Mouse (Mus musculus): ENCODE measurements at regions not wholly inside any gene's neighbourhood (a gene's known extent, or its start where the extent isn't known, plus 50 kb on each side); places are given as distances from the start of the nearest gene placed in this dataset.

- no peak for ATAC-seq (replicated peaks)
- H3K9me3 ChIP-seq: no peaks in the 10 kb centered on the region
- no peaks in the 10 kb centered on the region for H3K36me3 ChIP-seq (replicated peaks)
- WGBS: 50% methylated on average over 2 of the region's 2 CpGs
- no peak overlapping the region for H3K4me2 ChIP-seq
- H3K4me3 ChIP-seq: no peak overlapping the region
- H3K27me3 ChIP-seq (replicated peaks): no peaks in the 10 kb centered on the region
- no peak overlapping the region for H3K27ac ChIP-seq
- H3K4me1 ChIP-seq: no peaks in the 10 kb centered on the region
- no peak overlapping the region for H3K9ac ChIP-seq
Measured at GRCm38 (mm10) chr1:14485746-14486145, 1607.4 kb downstream of the 4930444P10Rik start.

GRCm38 (mm10) chr1:14484121-14484916 is 1608.8 kb downstream of the 4930444P10Rik start:
- H3K27me3 ChIP-seq (replicated peaks): no peaks in the 10 kb centered on the region
- H3K4me1 ChIP-seq: no peaks in the 10 kb centered on the region
- no peak for ATAC-seq (replicated peaks)
- 86% methylated on average over 6 of the region's 6 CpGs for WGBS
- no peak overlapping the region for H3K4me3 ChIP-seq
- no peaks in the 10 kb centered on the region for H3K9me3 ChIP-seq
- H3K9ac ChIP-seq: no peak overlapping the region
- H3K36me3 ChIP-seq (replicated peaks): no peaks in the 10 kb centered on the region
- H3K4me2 ChIP-seq: no peak overlapping the region
- H3K27ac ChIP-seq: no peak overlapping the region

- Histone ChIP-seq H3K9me3 (no peaks in the 10 kb centered on the region), H3K27ac (no peak overlapping the region), H3K9ac (no peak overlapping the region), H3K36me3 (replicated peaks) (no peaks in the 10 kb centered on the region), H3K27me3 (replicated peaks) (no peaks in the 10 kb centered on the region), H3K4me3 (no peak overlapping the region), H3K4me2 (no peak overlapping the region), H3K4me1 (no peaks in the 10 kb centered on the region)
- ATAC-seq (replicated peaks): no peak
- 19% methylated on average over 3 of the region's 3 CpGs for WGBS
Measured at GRCm38 (mm10) chr1:14472294-14472693, 1620.8 kb downstream of the 4930444P10Rik start.

GRCm38 (mm10) chr1:14471551-14471950 is 1621.6 kb downstream of the 4930444P10Rik start:
- no peak for ATAC-seq (replicated peaks)
- no peaks in the 10 kb centered on the region for H3K36me3 ChIP-seq (replicated peaks)
- no peak overlapping the region for H3K4me3 ChIP-seq
- no peak overlapping the region for H3K9ac ChIP-seq
- no peaks in the 10 kb centered on the region for H3K9me3 ChIP-seq
- H3K27me3 ChIP-seq (replicated peaks): no peaks in the 10 kb centered on the region
- H3K27ac ChIP-seq: no peak overlapping the region
- no peaks in the 10 kb centered on the region for H3K4me1 ChIP-seq
- no peak overlapping the region for H3K4me2 ChIP-seq
- WGBS: 10% methylated on average over 2 of the region's 2 CpGs

- H3K4me1 ChIP-seq: no peaks in the 10 kb centered on the region
- no peaks in the 10 kb centered on the region for H3K9me3 ChIP-seq
- no peak overlapping the region for H3K9ac ChIP-seq
- 0 out of 2 replicates have a peak, but pooled peaks have one; percentile 54 for ATAC-seq (replicated peaks)
- H3K27me3 ChIP-seq (replicated peaks): no peaks in the 10 kb centered on the region
- H3K4me2 ChIP-seq: no peak overlapping the region
- H3K27ac ChIP-seq: no peak overlapping the region
- no peak overlapping the region for H3K4me3 ChIP-seq
- no peaks in the 10 kb centered on the region for H3K36me3 ChIP-seq (replicated peaks)
- WGBS: 20% methylated on average over 5 of the region's 5 CpGs
Measured at GRCm38 (mm10) chr1:14464788-14465482, 1628.2 kb downstream of the 4930444P10Rik start.

GRCm38 (mm10) chr1:14462496-14462895 is 1630.6 kb downstream of the 4930444P10Rik start:
- H3K27ac ChIP-seq: no peak overlapping the region
- no peaks in the 10 kb centered on the region for H3K36me3 ChIP-seq (replicated peaks)
- no peak overlapping the region for H3K4me3 ChIP-seq
- no peak for ATAC-seq (replicated peaks)
- H3K9me3 ChIP-seq: no peaks in the 10 kb centered on the region
- no peak overlapping the region for H3K4me2 ChIP-seq
- H3K4me1 ChIP-seq: no peaks in the 10 kb centered on the region
- no peak overlapping the region for H3K9ac ChIP-seq
- H3K27me3 ChIP-seq (replicated peaks): no peaks in the 10 kb centered on the region
- 29% methylated on average over 3 of the region's 3 CpGs for WGBS

- no peak overlapping the region for H3K27ac ChIP-seq
- WGBS: 87% methylated on average over 4 of the region's 4 CpGs
- no peak overlapping the region for H3K4me3 ChIP-seq
- H3K27me3 ChIP-seq (replicated peaks): no peaks in the 10 kb centered on the region
- no peak overlapping the region for H3K4me2 ChIP-seq
- no peak overlapping the region for H3K9ac ChIP-seq
- no peaks in the 10 kb centered on the region for H3K4me1 ChIP-seq
- no peak for ATAC-seq (replicated peaks)
- no peaks in the 10 kb centered on the region for H3K36me3 ChIP-seq (replicated peaks)
- H3K9me3 ChIP-seq: no peaks in the 10 kb centered on the region
Measured at GRCm38 (mm10) chr1:14460811-14461210, 1632.3 kb downstream of the 4930444P10Rik start.

GRCm38 (mm10) chr1:14429326-14429725 is 1663.8 kb downstream of the 4930444P10Rik start:
- Histone ChIP-seq H3K4me3 (no peak overlapping the region), H3K9me3 (no peaks in the 10 kb centered on the region), H3K4me1 (no peaks in the 10 kb centered on the region), H3K27me3 (replicated peaks) (no peaks in the 10 kb centered on the region), H3K4me2 (no peak overlapping the region), H3K27ac (no peak overlapping the region), H3K9ac (no peak overlapping the region), H3K36me3 (replicated peaks) (no peaks in the 10 kb centered on the region)
- ATAC-seq (replicated peaks): no peak
- 64% methylated on average over 2 of the region's 2 CpGs for WGBS

GRCm38 (mm10) chr1:14421030-14421429 is 1672.1 kb downstream of the 4930444P10Rik start:
- Histone ChIP-seq H3K9ac (no peak overlapping the region), H3K4me2 (no peak overlapping the region), H3K36me3 (replicated peaks) (no peaks in the 10 kb centered on the region), H3K27ac (no peak overlapping the region), H3K9me3 (no peaks in the 10 kb centered on the region), H3K27me3 (replicated peaks) (0 out of 2 replicates have a peak, but pooled peaks cover 2% of the 10 kb centered on the region), H3K4me3 (no peak overlapping the region), H3K4me1 (no peaks in the 10 kb centered on the region)
- ATAC-seq (replicated peaks): no peak
- 72% methylated on average over 1 of the region's 1 CpGs for WGBS

GRCm38 (mm10) chr1:14413826-14414445 is 1679.2 kb downstream of the 4930444P10Rik start:
- Histone ChIP-seq H3K9me3 (no peaks in the 10 kb centered on the region), H3K4me1 (no peaks in the 10 kb centered on the region), H3K36me3 (replicated peaks) (no peaks in the 10 kb centered on the region), H3K27ac (no peak overlapping the region), H3K4me2 (no peak overlapping the region), H3K4me3 (no peak overlapping the region), H3K27me3 (replicated peaks) (peaks cover 6% of the 10 kb centered on the region; the same call in 1 of the 2 replicates), H3K9ac (no peak overlapping the region)
- ATAC-seq (replicated peaks): no peak
- WGBS: 22% methylated on average over 4 of the region's 4 CpGs

GRCm38 (mm10) chr1:14369957-14370833 is 1722.9 kb downstream of the 4930444P10Rik start:
- WGBS: 86% methylated on average over 3 of the region's 3 CpGs
- Histone ChIP-seq H3K9ac (no peak overlapping the region), H3K27ac (no peak overlapping the region), H3K4me3 (no peak overlapping the region), H3K4me1 (no peaks in the 10 kb centered on the region), H3K36me3 (replicated peaks) (no peaks in the 10 kb centered on the region), H3K27me3 (replicated peaks) (no peaks in the 10 kb centered on the region), H3K9me3 (no peaks in the 10 kb centered on the region), H3K4me2 (no peak overlapping the region)
- ATAC-seq (replicated peaks): no peak
